Mouse (Mus musculus) bone marrow, adult 2 months (tissue): Measurements from ENCODE around the gene Rasl11b.

Experiments
- CTCF ChIP-seq: fragments of 200-500 bp; IDR thresholded peaks from 2 replicates; pipeline ENCODE4 v1.5.1; 2011; ENCODE audit warnings: low read length, control low read depth; ENCODE audit not compliant: control insufficient read depth, insufficient read depth
- POLR2A ChIP-seq: fragments of 200-500 bp; IDR thresholded peaks from 2 replicates; pipeline ENCODE4 v1.6.1; 2011; ENCODE audit warnings: low read depth, mild to moderate bottlenecking, control low read depth, low read length, borderline replicate concordance; ENCODE audit not compliant: control insufficient read depth

DNA sequence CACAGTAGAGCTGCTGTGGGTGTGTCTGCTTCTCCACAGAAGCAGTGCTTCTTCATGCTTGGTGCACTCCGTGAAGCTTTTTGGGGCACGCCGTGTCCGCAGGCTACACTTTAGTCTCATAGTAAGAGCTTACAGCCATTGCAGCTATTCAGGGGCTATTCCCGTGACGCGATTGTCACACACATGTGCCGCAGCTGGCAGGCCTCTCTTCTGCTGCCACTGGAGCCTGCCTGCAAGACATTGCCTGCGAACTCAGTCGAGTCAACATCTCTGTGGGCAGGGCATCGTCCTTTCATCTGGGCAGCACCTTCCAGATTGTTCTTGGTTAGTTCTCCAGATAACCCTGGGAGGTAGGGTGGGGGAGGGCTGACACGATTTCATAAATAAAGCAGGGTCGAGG is 4.7 kb downstream of the Rasl11b start:
- no peak for TF ChIP-seq CTCF
- TF ChIP-seq POLR2A: no peak
